Mouse (Mus musculus) intestine, embryonic 16.5 days (tissue): Measurements from ENCODE around the gene Lama5. TPM values are rescaled to one million over a fixed set of nuclear protein-coding genes. Genes with fewer than 3 reads are reported as not detected.

Source experiments
- ATAC-seq: fragments of 200-750 bp; cut with Nextera tagmentation; 2 replicates; pipeline ENCODE4 v1.8.0; 2017; ENCODE audit warnings: moderate TSS enrichment, moderate library complexity
- H3K27ac ChIP-seq: fragments of 300-500 bp; sonication (generic); 2 replicates; pipeline ENCODE4 v1.5.1; 2014; ENCODE audit warnings: mild to moderate bottlenecking, low read length
- H3K27me3 ChIP-seq: fragments of 300-500 bp; sonication (generic); replicated peaks from 2 replicates; pipeline ENCODE4 v1.6.1; 2014; ENCODE audit warnings: low read length, control low read depth, mixed read lengths; ENCODE audit not compliant: control insufficient read depth, insufficient read depth
- H3K36me3 ChIP-seq: fragments of 300-500 bp; sonication (generic); 2 replicates; pipeline ENCODE4 v1.6.1; 2014; ENCODE audit warnings: low read length, control low read depth; ENCODE audit not compliant: control insufficient read depth, insufficient read depth
- H3K4me1 ChIP-seq: fragments of 300-500 bp; sonication (generic); 2 replicates; pipeline ENCODE4 v1.6.1; 2014; ENCODE audit warnings: low read length, control low read depth, mixed read lengths; ENCODE audit not compliant: control insufficient read depth, insufficient read depth
- H3K4me2 ChIP-seq: fragments of 300-500 bp; sonication (generic); 2 replicates; pipeline ENCODE4 v1.6.1; 2014; ENCODE audit warnings: low read depth, low read length, control low read depth
- H3K4me3 ChIP-seq: fragments of 300-500 bp; sonication (generic); 2 replicates; pipeline ENCODE4 v1.5.1; 2014; ENCODE audit warnings: mild to moderate bottlenecking, low read length
- H3K9ac ChIP-seq: fragments of 300-500 bp; sonication (generic); 2 replicates; pipeline ENCODE4 v1.6.1; 2014; ENCODE audit warnings: low read depth, low read length
- H3K9me3 ChIP-seq: fragments of 300-500 bp; sonication (generic); 2 replicates; pipeline ENCODE4 v1.6.1; 2016; ENCODE audit warnings: low read length, control low read depth; ENCODE audit not compliant: control insufficient read depth
- WGBS: fragments of 180-500 bp; shearing (Covaris S2); extraction: QIAGEN DNeasy Blood & Tissue Kit; methylation state at CpG from one replicate; pipeline ENCODE4 v1.1.7; 2014; 5-methylcytosine and 5-hydroxymethylcytosine counted together
- polyA plus RNA-seq: library from polyadenylated mRNA; unstranded; fragments of >200 nt; fragmentation: Nextera tagmentation; extraction: Ambion mirVana; gene quantifications from 2 replicates; pipeline ENCODE4 v1.2.1, GENCODE M21; 2015

The Lama5 gene
- polyA plus RNA-seq, 1 experiment from 2014 or later, result 26.7 TPM

- ATAC-seq, result no peak
- 84% methylated on average over 7 of the region's 7 CpGs for WGBS
Measured at GRCm38 (mm10) chr2:180237601-180238345, 12.1 kb upstream of the Lama5 start.

GRCm38 (mm10) chr2:180236930-180237329 is 11.3 kb upstream of the Lama5 start:
- 60% methylated on average over 3 of the region's 3 CpGs for WGBS
- peaks cover 12% of the 10 kb centered on the region for H3K4me1 ChIP-seq
- H3K27me3 ChIP-seq, result no peaks in the 10 kb centered on the region
- no peaks in the 10 kb centered on the region for H3K36me3 ChIP-seq
- no peaks in the 10 kb centered on the region for H3K9me3 ChIP-seq
- ATAC-seq, result no peak
- no peak overlapping the region for H3K27ac ChIP-seq
- H3K4me3 ChIP-seq, result no peak overlapping the region
- no peak overlapping the region for H3K4me2 ChIP-seq
- no peak overlapping the region for H3K9ac ChIP-seq

More at GRCm38 (mm10) chr2:180237601-180238345, 12.1 kb upstream of the Lama5 start:
- no peaks in the 10 kb centered on the region for H3K27me3 ChIP-seq
- H3K4me3 ChIP-seq, result no peak overlapping the region
- H3K9me3 ChIP-seq, result no peaks in the 10 kb centered on the region
- peaks cover 12% of the 10 kb centered on the region for H3K4me1 ChIP-seq
- no peak overlapping the region for H3K4me2 ChIP-seq
- no peak overlapping the region for H3K9ac ChIP-seq
- H3K27ac ChIP-seq, result no peak overlapping the region
- H3K36me3 ChIP-seq, result no peaks in the 10 kb centered on the region

GRCm38 (mm10) chr2:180236500-180236899 is 10.8 kb upstream of the Lama5 start:
- Histone ChIP-seq H3K9ac (no peak overlapping the region), H3K27ac (peak overlapping the region; percentile 16), H3K36me3 (no peaks in the 10 kb centered on the region), H3K4me1 (peaks cover 12% of the 10 kb centered on the region), H3K27me3 (no peaks in the 10 kb centered on the region), H3K4me2 (no peak overlapping the region), H3K9me3 (no peaks in the 10 kb centered on the region), H3K4me3 (no peak overlapping the region)
- no peak for ATAC-seq
- 46% methylated on average over 3 of the region's 3 CpGs for WGBS

GRCm38 (mm10) chr2:180235788-180236187 is 10.1 kb upstream of the Lama5 start:
- ATAC-seq, result no peak
- WGBS, result 72% methylated on average over 4 of the region's 4 CpGs
- Histone ChIP-seq H3K27me3 (no peaks in the 10 kb centered on the region), H3K4me2 (no peak overlapping the region), H3K9ac (no peak overlapping the region), H3K9me3 (no peaks in the 10 kb centered on the region), H3K4me1 (peaks cover 12% of the 10 kb centered on the region), H3K36me3 (no peaks in the 10 kb centered on the region), H3K4me3 (no peak overlapping the region), H3K27ac (peak overlapping the region; percentile 87; the same call in 1 of the 2 replicates)

GRCm38 (mm10) chr2:180234980-180235379 is 9.3 kb upstream of the Lama5 start:
- Histone ChIP-seq H3K27me3 (no peaks in the 10 kb centered on the region), H3K36me3 (no peaks in the 10 kb centered on the region), H3K4me3 (no peak overlapping the region), H3K4me2 (no peak overlapping the region), H3K27ac (peak overlapping the region; percentile 87), H3K9me3 (no peaks in the 10 kb centered on the region), H3K9ac (no peak overlapping the region; the same call in 1 of the 2 replicates), H3K4me1 (peaks cover 17% of the 10 kb centered on the region)
- 46% methylated on average over 6 of the region's 6 CpGs for WGBS
- ATAC-seq, result peak; percentile 66

GRCm38 (mm10) chr2:180234353-180234752 is 8.7 kb upstream of the Lama5 start:
- Histone ChIP-seq H3K9ac (no peak overlapping the region), H3K4me2 (no peak overlapping the region), H3K27me3 (no peaks in the 10 kb centered on the region), H3K36me3 (no peaks in the 10 kb centered on the region), H3K4me1 (peaks cover 18% of the 10 kb centered on the region), H3K9me3 (no peaks in the 10 kb centered on the region), H3K27ac (peak overlapping the region; percentile 87), H3K4me3 (no peak overlapping the region)
- 54% methylated on average over 8 of the region's 8 CpGs for WGBS
- peak; percentile 15; the same call in 1 of the 2 replicates for ATAC-seq

GRCm38 (mm10) chr2:180233101-180233904 is 7.6 kb upstream of the Lama5 start:
- Histone ChIP-seq H3K4me3 (no peak overlapping the region), H3K9me3 (no peaks in the 10 kb centered on the region), H3K27ac (peak overlapping the region; percentile 33; the same call in 1 of the 2 replicates), H3K9ac (no peak overlapping the region), H3K27me3 (no peaks in the 10 kb centered on the region), H3K4me1 (peaks cover 24% of the 10 kb centered on the region), H3K4me2 (no peak overlapping the region), H3K36me3 (no peaks in the 10 kb centered on the region)
- 78% methylated on average over 7 of the region's 7 CpGs for WGBS
- ATAC-seq, result no peak

GRCm38 (mm10) chr2:180230482-180230881 is 4.8 kb upstream of the Lama5 start:
- H3K9ac ChIP-seq, result peak overlapping the region; percentile 14; the same call in 1 of the 2 replicates
- no peaks in the 10 kb centered on the region for H3K27me3 ChIP-seq
- H3K27ac ChIP-seq, result peak overlapping the region; percentile 54
- WGBS, result 73% methylated on average over 4 of the region's 4 CpGs
- no peak overlapping the region for H3K4me3 ChIP-seq
- no peaks in the 10 kb centered on the region for H3K9me3 ChIP-seq
- H3K4me1 ChIP-seq, result peaks cover 41% of the 10 kb centered on the region
- no peak for ATAC-seq
- no peaks in the 10 kb centered on the region for H3K36me3 ChIP-seq
- H3K4me2 ChIP-seq, result no peak overlapping the region

GRCm38 (mm10) chr2:180229129-180229528 is 3.5 kb upstream of the Lama5 start:
- H3K9ac ChIP-seq, result peak overlapping the region; percentile 15; the same call in 1 of the 2 replicates
- H3K4me1 ChIP-seq, result peaks cover 37% of the 10 kb centered on the region
- no peak for ATAC-seq
- H3K27me3 ChIP-seq, result no peaks in the 10 kb centered on the region
- WGBS, result 73% methylated on average over 3 of the region's 3 CpGs
- H3K4me2 ChIP-seq, result no peak overlapping the region
- H3K36me3 ChIP-seq, result no peaks in the 10 kb centered on the region
- no peak overlapping the region for H3K4me3 ChIP-seq
- no peaks in the 10 kb centered on the region for H3K9me3 ChIP-seq
- H3K27ac ChIP-seq, result no peak overlapping the region
